Mouse (Mus musculus) layer of hippocampus, postnatal 36 days (tissue): Measurements from ENCODE around the gene Xpnpep1. TPM values are rescaled to one million over a fixed set of nuclear protein-coding genes. Genes with fewer than 3 reads are reported as not detected.
A peak's percentile ranks its signal among the peaks of the same experiment; 100 is the strongest.

ENCODE experiments used
- DNase-seq, 2 experiments: peaks; one replicate each; pipeline ENCODE4 v3.0.0; 2022
- microRNA-seq, 2 experiments: library from miRNA; unstranded; fragments of <30 nt; microRNA quantifications; one replicate each; pipeline ENCODE4 v1.2.0; 2021
- total RNA-seq, 2 experiments: library from RNA; stranded (reverse); gene quantifications; 2 replicates each; pipeline ENCODE4 v1.2.3; 2021

Gene Xpnpep1
- total RNA-seq, 2 experiments from 2014 or later: 87.6 to 88.9 TPM

- no peak for DNase-seq
Measured at GRCm38 (mm10) chr19:52991924-52992323, 48.1 kb downstream of the Xpnpep1 start.

GRCm38 (mm10) chr19:52979020-52979711, 60.8 kb downstream of the Xpnpep1 start:
- DNase-seq: no peak

DNA sequence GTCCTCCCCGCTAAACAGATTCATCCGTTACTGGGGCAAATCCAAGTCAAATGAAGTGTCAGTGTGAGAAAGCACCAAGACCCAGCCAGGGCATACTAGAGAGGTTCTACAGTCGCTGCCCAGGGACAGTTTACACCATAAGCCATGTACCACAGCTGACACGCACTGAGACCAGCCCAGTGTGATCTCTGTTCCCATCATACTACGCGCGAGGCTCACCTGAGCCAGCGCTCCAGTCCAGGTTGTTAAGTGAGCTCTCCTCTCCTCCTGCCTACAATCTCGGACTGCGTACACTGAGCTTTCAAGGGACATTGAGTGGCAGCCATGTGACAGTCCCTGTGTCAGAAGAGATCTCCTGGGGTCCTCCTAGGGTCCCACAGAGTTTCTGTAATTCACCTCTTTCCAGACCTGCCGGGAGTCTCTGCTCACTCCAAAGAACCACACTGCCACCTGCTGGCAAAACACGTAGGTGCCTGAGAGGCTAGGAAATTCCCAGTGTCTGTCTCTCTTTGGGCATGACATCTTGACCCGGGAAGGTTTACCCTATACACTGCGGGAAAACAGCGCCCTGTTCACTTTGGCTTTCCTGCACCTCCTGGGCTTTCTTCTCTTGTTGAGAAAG, 64.3 kb downstream of the Xpnpep1 start:
- DNase-seq: peak; percentile 76 to 77

DNA sequence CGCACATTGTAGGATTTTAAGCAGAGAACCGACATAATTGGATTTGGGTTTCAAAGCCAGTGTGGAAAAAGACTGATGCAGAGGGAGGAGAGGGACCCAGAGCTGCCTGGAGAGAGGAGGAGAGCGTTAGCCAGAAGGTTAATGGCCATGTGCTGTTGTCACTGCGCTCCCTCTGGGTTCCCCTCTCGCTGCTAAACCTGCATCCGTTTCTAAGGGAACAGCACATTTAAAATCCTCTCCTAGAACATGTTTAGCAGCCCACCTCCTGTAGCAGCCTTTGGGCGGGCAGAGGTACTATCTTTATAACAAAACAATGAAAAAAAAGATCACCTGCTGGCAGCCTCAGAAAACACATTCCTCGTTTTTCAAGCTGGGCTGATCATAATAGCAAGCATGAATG, 73.7 kb downstream of the Xpnpep1 start:
- no peak for DNase-seq

DNA sequence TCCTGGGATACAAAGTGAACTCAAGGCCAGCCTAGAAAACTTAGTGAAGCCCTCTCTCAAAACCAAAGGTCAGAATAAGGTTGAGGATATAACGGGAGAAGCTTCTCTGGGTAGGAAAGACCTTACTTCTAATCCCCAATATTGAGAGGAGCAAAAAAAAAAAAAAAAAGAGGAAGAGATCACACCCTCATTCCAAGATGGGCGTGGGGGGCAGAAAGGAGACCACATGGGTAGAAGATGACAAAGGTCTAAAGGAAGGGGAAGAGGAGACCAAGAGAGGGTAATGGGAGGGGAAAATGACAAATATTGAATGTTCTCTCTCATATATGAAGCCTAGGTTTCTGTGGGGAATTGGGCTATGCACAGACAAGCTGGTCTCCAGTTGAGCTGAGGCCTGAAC, 77.3 kb downstream of the Xpnpep1 start:
- no peak for DNase-seq

- DNase-seq: peak; percentile 53 to 67
Measured at GRCm38 (mm10) chr19:52922678-52923495, 117.1 kb downstream of the Xpnpep1 start.

DNA sequence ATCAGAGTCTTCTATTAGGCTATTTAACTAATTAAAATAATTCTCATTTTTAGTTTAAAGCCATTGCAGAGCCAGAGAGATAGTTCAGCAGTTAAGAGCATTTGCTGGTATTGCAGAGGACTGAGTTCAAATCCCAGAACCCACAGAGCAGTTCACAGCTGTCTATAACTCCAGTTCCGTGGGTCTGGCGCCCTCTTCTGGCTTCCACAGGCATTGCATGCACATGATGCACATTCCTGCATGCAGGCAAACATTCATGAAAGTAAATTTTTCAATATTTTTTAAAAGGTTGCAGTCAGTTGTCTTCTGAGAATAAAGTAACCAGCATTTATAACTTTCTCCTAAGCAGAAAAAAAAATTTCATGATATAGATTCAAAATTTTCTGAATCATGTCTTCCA, 135.8 kb downstream of the Xpnpep1 start:
- no peak for DNase-seq

DNA sequence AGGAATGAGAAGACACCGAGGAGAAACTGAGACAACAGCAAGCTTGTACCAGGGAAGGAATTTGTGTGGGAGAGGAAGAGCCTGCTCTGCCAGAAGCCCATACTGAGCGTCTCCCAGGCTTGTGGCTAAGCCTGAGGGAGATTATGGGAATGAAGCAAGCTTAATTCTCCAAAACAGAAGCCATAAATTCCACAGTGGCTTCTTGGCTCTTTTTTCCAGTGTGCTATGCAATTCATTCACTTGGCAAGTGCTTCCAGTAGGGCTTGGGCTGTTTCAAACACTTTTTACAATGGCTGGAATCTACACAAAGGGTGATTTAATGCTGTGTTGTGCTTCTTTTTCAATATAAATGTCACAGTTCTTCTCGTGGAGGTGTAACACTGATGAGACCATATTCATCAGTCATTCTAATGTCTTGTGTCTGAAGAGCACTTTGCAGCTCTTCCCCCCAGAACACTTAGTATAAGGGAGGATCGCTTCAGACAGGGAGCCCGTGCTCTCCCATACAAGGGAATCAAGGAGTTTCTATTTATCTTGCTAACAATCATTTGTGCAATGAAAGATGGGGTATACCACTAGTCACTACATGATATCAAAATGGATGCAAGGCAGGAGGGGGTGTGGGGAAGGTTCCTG, 148.1 kb downstream of the Xpnpep1 start:
- no peak for DNase-seq

Small RNA genes within 50 kb of the gene (microRNA-seq; reads per million reads assigned to microRNA genes)
- gene Mir6407: 0 reads per million in 2 experiments

Other genes with a start within 250 kb of the Xpnpep1 start
- 100 to 1,000 TPM; 124 TPM for gene Add3, start 100.2 kb upstream of the Xpnpep1 start, total RNA-seq